Mouse (Mus musculus) thymus, postnatal 4 days (tissue): ENCODE measurements around the gene Mief1.

ENCODE experiments used
- DNase-seq: peaks from one replicate; pipeline ENCODE4 v3.0.0; 2021

Mief1 gene

DNA sequence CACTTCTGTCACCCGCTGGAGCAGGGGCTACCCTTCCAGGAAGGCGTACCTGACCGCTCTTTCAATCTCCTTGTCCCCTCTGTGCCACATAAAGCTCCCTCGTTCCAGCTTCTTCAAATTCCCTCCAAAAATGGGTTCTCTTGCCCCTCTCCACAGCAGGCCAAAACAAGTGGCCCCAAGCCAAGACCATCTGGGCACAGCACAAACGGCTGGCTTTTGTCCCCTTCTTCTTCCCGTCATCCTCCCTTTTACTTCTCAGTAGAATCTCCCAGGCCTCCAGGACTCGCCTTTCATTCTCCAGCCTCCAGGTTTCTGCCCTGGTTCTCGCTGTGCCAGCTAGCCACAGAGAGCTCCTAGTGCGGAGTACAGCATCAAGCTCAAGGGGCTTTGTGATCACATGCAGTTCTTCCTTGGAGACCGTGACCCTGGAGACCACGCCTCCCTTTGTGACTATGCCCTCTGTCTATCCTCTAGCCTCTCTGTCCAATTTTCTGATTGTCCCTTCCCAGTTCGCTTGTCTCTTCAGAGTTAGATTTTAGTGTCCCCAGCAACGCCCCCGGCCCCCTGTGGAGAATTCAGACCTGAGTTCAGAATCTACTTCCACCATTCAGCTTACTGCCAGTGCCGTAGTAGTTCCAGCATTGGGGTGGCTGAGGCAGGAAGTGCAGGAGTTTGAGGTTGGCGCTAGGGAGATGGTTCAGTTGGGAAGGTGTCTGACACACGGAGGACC lies 5.6 kb upstream of the Mief1 start:
- DNase-seq, result no peak

DNA sequence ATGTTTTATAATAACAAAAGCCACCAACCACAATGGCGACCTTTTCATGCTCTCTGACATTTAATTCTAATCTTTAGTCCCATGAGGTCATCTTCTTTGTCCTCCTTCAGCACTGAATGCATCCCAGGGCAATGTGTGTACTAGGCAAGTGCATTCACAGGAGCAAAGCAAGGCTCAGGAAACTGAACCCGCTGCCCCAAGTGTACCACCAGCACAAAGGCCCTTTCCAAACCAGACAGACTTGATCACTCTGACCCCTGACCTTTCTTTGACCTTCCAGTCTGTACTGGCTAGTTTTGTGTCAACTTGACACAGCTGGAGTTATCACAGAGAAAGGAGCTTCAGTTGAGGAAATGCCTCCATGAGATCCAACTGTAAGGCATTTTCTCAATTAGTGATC lies 1.5 kb upstream of the Mief1 start:
- peak; percentile 6 for DNase-seq

DNA sequence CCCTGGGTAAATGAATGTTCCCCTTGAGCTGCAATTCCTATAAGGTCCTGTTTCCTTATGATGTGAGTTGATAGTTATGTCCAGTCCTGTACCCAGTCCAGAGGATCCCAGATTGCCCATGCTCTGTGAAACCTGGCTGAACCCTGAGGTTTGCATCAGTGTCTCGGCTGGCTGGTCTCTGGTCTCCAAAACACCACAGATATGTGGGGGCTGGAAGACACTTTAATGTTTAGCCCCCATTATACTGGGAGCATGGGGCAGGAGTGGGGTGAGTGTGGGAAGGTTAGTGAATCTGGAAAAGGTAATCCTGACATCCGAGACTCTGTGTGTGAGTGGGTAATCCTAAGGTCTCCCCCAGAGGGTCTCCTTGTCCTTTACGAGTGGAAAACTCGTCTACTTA lies 765 bp upstream of the Mief1 start:
- DNase-seq, result peak; percentile 9

DNA sequence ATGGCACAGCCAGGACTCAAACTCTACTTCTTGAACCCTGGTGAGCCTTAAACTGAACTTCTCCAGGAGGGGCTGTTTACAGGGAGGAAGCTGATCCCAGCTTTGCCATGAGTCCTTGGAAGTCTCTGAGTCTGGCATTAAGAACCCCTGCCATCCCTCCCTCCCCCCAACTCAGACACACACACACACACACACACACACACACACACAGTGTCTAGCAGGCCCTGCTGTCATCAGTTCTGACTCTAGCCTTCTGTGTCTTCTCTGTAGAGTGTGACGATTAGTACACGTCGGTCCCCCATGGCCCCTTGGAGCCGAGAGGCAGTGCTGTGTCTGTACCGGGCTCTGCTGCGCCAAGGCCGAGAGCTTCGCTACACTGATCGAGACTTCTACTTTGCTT lies 1.7 kb downstream of the Mief1 start, which contains the start of gene AC140267.1:
Gene AC140267.1, plus strand, starts transcription at position 301 of the 400 bp plus-strand sequence.
- no peak for DNase-seq

DNA sequence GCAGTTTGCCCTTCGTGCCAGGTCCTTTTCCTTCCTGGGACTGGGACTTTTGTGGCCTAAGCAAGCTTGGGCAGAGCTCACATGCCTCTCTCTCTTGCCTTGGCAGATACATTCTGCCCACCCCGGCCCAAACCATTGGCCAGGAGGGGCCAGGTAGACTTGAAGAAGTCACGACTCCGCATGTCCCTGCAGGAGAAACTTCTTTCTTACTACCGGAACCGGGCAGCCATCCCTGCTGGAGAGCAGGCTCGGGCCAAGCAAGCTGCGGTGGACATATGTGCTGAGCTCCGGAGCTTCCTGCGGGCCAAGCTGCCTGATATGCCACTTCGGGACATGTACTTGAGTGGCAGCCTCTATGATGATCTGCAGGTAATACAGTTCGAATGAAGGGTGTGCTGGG lies 14.3 kb downstream of the Mief1 start:
- DNase-seq, result no peak

DNA sequence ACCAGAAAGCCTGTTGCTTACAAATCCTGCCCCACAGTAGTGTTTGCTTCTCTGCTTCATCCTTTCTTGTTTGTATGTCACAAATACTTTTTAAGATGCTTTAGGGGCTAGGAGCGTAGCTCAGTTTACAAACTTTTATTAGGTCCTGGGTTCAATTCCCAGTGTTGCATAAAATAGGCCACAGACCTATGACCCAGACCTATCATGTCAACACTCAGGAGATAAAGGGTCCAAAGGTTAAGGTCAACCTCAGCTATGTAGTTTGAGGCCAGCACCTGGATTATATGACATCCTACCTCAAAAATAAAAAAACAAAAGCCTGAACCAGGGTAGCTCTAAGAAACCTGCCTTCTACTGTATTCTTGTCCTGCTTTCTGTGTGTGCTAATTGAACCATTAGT lies 14.8 kb downstream of the Mief1 start:
- no peak for DNase-seq

DNA sequence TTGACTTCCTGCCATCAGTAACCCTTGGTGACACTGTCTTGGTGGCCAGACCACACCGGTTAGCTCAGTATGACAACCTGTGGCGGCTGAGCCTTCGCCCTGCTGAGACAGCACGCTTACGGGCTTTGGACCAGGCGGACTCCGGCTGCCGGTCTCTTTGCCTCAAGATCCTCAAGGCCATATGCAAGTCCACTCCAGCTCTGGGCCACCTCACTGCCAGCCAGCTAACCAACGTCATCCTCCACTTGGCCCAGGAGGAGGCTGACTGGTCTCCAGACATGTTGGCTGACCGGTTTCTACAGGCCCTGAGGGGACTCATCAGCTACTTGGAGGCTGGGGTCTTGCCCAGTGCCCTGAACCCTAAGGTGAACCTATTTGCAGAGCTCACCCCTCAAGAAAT lies 15.9 kb downstream of the Mief1 start:
- DNase-seq, result no peak

DNA sequence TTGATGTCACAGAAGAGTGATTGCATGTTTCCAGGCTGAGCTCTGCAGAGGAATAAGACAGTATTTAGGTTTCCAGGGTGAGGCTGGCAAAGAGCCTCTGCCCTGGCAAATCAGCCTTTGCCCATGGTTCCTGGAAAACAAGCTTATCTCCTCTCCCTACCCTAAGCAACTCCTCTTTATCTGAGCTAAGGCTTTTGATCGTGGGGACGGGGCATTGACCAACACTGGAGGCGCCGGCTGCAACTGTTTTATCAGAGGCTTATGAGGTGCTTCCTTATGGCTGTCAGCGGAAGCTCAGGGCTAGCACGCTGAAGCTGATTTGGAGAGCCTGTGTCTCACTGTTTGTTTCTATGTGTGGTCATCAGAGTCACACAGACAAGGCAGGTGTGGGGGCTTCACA lies 16.8 kb downstream of the Mief1 start:
- no peak for DNase-seq

DNA sequence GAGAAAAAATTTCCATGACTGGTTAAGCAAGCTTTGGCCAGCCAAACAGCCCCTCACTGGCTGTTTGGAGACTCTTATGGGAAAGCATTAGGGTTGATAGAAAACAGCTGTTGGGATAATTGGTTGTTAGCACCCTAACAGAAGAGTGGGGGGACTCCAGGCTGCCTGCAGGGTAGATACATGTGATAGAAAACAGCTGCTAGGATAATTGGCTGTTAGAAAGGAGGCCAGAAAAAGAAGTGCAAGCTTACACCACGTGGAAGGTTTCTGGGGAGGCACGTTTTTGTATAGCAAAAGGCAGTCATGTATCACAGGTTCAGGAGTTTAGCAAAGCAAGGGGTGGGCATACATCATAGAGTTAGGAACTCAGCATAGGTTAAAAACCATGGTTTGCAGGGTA lies 19.7 kb downstream of the Mief1 start:
- no peak for DNase-seq

DNA sequence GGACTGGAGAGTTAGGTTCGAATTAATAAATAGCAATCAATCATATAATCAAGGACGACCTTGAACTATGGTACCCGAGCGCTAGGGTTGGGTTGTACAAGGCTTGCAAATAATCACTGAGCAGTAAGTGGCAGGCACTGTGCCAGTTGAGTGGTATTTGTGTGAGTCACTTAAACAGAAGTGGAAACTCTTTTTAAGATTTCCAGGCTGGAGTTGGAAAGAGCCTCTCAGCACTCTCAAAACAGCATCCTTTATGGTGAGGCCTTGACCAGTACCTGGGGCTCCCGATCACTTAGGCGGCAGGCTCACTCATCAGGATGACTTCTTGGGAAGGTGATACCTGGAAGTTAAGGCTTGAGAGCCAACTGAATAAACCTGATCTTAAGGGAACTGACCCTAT lies 20.4 kb downstream of the Mief1 start:
- no peak for DNase-seq

DNA sequence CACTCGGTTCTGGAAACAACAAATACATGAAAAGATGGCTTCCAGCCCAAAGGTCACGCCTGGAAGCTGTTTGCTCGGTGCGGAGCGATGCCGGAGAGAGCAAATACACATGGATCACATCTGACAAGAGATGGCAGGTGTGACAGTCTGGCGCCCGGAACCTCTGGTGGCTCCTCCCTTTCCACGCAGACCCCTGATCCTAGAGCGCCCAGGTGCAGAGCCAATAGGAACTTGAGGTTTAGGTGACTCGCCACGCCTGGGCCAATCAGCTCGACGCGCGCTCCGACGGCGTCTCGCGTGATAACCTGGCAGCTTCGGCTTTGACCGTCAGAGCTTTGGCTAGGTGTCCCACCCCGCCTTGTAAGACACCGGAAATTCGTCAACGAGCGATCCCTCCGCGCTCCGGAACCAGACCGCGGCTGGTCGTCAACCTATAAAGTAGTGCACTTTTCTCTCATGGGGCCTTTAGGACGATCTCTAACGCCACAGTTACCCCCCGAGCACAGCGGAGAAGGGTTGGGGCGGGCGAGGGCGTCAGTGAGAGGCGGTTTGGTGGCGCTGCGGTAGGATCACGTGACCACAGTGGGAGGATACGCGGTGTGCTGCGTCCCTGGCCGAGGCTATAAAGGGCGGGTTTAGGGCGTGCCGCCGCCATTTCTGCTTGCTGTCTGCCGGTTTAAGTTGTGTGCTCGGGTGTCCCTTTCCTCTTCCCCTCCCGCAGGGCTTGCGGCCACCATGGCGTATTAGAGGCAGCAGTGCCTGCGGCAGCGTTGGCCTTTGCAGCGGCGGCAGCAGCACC lies 21.2 kb downstream of the Mief1 start, which contains the start of gene Atf4:
Gene Atf4, plus strand, starts transcription at position 338 of the 799 bp plus-strand sequence.
- peak; percentile 95 for DNase-seq

DNA sequence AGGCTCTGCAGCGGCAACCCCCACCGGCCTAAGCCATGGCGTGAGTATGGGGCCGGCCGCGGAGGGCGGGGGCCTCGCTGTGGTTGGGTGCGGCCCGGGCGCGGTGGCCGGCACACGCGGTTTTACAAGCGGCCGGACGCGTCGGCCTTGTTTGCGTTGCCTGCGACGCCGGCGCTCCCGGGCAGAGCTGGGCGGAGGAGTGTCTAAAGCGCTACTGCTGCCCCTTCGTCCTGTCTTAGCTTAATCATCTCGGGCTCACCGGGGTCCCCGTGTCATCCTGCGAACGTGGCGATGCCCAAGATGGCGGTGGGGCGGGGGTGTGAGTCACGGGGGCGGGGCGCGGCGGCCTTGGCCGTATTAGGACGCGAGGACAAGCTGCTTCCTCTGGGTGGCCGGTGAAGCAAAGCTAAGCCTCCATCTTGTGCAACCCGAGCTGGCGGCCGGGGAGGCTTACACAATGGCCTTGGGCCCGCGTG lies 21.9 kb downstream of the Mief1 start:
- peak; percentile 73 for DNase-seq

DNA sequence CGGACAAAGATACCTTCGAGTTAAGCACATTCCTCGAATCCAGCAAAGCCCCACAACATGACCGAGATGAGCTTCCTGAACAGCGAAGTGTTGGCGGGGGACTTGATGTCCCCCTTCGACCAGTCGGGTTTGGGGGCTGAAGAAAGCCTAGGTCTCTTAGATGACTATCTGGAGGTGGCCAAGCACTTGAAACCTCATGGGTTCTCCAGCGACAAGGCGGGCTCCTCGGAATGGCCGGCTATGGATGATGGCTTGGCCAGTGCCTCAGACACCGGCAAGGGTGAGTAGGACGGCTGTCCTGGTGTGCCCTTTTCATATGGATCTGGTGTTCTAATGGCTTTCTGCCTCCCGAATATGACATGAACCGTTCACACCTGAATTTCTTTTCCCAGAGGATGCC lies 22.4 kb downstream of the Mief1 start:
- no peak for DNase-seq

DNA sequence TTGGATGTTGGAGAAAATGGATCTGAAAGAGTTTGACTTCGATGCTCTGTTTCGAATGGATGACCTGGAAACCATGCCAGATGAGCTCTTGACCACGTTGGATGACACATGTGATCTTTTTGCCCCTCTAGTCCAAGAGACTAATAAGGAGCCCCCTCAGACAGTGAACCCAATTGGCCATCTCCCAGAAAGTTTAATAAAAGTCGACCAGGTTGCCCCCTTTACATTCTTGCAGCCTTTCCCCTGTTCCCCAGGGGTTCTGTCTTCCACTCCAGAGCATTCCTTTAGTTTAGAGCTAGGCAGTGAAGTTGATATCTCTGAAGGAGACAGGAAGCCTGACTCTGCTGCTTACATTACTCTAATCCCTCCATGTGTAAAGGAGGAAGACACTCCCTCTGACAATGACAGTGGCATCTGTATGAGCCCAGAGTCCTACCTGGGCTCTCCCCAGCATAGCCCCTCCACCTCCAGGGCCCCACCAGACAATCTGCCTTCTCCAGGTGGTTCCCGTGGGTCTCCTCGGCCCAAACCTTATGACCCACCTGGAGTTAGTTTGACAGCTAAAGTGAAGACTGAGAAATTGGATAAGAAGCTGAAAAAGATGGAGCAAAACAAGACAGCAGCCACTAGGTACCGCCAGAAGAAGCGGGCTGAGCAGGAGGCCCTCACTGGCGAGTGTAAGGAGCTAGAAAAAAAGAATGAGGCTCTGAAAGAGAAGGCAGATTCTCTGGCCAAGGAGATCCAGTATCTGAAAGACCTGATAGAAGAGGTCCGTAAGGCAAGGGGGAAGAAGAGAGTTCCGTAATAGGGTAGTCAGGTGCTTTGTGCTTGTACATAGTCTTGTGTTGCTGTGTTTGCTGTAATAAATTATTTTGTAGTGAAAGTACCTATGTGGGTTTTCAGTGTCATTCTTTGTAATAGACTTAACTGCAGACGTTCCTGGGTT lies 23.1 kb downstream of the Mief1 start:
- no peak for DNase-seq

DNA sequence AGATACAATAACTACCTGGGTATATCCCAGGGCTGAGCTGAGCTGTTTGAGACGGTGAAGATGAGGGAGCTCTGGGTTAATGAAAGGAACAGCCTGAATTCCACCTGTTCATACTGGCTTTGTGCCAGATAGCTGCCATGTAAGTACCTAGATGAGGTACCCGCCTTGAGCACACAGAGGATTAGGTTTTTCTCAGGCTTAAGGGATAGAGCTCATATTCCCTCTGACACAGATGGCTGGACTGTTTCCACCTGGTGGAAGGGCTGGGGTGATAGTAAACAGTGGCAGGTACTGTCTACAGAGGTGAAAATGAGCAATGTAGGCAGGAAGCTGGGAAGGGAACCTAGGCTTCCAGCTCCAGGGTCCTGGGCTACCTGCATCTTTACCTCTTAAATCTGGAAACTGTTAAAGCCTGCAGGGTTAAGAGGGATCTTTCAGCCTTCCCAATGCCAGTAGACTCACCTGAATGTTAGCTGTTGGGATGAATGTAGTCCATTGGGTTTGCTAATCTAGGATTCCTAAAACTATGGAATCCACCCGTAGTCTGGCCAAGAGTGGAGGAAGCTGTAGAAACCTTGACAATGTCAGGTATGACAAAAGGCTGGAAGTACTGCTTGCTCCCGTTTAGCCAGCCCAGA lies 23.9 kb downstream of the Mief1 start:
- no peak for DNase-seq

DNA sequence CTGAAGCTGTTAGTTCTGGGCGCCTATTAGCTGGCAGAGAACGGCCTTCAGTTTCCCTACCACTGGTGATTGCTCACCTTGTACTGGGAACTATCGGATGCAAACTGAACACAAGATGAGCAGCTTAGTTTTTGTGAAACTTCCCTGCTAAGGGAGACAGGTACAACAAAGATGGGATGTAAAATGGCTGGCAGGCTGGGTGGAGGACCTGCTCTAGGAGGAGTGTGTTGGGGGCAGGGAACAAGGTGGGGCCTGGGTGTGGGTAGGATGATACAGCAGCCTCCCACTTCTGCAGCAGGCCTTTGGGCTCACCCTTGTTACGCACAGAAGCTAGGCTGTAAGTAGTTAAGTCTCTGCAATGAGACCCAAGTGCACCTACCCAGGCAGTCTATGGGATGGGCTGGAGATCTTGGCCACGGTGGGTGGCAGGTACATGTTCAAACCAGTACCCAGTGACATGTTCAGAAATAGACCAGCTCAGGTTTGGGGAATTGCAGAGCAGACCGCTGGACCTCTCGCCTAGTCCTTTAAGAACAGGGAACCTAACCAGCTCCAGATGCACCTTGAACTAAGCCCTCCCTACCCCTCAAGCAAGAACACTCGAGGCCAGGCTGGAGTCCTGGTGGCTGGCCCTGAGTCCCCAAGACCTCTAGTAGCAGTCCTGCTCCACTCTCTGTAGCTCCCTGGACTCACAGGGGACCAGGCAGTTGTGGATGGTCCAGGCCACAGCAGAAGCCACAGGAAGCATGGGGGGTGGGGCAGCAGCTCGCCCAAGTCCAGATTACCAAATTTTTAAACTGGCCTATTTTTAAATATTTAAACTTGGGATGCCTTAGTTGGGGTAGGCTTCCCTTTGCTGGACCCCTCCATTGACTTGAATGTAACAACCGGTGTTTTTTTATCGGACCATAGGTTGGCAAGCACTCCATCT lies 24.7 kb downstream of the Mief1 start:
- DNase-seq, result no peak

DNA sequence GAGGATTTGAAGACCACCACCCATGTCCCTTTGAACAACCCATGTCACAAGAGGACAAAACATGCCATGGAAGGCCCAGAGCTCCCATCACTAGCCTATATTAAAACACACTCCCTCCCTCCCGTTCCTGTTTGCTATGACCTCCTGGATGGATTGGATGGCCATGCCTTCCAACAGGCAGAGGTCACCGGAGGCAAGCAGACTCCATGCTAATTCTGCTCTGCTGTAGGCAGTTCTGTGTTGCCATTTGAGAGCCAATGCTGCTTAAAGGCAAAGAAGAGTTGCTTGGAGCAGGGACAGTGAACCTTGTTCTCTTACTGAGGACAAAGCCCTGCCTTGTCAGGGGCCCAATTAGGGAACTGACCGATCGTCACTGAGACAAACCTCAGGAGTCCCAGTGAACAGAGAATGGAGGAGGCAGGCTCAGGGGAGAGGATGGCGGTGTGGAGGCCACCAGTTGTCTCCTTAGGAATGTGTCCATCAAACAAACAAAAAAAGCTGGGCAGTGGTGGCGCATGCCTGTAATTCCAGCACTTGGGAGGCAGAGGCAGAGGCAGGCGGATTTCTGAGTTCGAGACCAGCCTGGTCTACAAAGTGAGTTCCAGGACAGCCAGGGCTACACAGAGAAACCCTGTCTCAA lies 25.7 kb downstream of the Mief1 start:
- DNase-seq, result no peak

DNA sequence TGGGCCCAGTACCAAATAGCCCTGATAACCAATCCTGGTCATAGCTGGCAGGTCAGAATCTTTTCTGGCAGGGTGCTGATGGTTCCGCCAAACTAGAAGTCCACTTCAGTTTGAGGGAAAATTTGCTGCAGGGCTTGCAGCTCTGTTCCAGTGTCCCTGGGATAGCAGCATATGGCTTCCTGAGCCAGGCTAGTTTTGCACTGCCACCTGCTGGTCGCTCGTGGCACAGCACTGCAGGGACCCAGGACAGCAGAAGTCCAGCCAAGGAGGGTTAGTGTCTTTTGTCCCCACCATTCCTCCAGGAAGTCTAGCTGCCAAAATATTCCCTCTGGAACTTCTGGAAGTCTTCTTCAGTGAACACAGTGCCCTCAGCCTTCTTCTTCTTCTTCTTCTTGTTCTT lies 26.9 kb downstream of the Mief1 start:
- DNase-seq, result peak; percentile 90

DNA sequence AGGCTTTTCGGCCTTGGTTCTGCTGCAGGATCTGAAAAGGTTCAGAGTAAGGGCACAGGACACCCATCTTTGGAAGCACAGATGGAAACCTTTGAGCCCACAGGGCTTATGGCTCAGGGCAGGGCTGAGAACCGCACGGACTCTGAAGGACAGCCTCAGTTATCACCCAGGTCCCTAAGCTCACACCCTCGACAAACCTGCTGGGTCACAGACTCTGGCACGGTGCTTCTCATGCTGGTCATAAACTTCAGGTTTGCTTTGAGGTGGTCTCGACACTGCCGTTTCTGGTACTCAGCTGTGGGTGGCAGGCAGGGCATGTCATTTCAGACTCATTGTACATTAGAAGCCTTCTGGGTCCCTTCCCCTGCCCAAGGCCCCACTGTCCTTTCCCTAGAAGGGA lies 27.3 kb downstream of the Mief1 start:
- DNase-seq, result no peak

DNA sequence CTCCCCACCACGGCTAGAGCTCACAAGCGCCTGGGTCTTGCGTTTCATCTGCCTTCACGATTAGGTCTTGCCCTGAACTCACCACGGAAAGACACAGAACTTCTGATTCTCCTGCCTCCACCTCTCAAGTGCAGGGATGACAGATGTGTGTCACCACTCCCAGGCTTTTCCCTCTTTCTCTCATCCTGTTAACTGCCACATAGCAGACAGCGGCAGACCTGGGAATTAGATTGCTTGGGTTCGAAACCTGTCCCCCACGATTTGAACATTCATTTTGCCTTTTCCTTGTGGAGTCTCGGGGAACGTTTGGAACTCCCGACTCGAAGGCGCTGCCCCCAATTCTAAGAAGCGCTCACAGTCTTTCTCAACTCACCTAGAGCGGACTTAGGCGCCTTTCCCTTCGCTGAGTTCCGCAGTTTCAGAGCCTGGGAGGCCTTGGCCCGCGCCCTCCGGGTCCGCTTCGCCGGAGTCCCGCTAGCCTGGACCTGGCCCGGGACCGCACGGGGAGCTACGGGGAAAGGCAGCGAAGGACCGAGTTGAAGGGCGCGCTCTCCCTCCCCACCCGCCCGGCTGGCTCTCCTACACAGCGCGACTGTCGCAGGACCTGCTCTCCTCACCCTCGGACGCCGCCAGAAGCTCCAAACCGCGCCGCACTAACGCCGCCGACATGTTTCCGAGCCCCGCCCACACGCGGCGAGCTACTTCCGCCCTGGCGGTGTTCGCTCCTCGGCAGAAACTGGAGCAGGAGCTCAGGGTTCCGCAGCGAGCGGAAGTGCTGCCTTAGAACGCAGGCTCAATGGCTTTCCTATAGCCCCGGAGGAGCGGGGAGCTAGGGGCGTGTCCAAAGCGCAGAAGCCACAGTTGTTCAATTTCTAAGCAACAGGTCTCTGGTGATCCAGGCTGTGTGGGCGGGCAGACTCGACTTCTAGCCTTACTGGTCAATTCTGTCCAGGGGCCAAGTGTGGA lies 30.1 kb downstream of the Mief1 start, which contains the start of gene Rps19bp1:
Gene Rps19bp1, minus strand, starts transcription at position 706 of the 966 bp plus-strand sequence.
- DNase-seq, result peak; percentile 94
